Mouse (Mus musculus): Measurements from ENCODE around the gene Gm10570. TPM values are rescaled to one million over a fixed set of nuclear protein-coding genes. Genes with fewer than 3 reads are reported as not detected.

Gm10570 gene
- polyA plus RNA-seq, 1 experiment, result 0.14 TPM

DNA sequence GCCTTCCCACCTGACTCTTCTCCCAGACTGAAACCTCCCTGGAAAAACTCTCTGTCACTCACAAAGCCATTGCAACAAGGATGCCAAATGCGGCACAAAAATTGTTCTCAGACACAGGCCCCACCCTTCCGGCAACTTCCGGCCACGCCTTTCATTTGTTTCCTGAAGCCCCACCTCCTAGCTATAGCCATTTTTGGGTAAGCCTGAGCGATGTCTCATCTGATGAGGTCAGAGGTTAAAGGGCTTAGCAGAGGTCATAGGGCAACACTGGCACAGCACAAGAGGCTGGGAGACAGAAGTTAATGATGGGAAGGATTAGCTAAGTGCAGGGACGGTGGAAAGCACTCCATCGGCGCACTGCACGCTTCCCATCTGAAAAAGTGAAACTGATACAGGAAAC, 41.9 kb downstream of the Gm10570 start:
- TF ChIP-seq GATA1 (IDR thresholded peaks at IDR 0.05; ENCODE audit: low read length), result no peak

DNA sequence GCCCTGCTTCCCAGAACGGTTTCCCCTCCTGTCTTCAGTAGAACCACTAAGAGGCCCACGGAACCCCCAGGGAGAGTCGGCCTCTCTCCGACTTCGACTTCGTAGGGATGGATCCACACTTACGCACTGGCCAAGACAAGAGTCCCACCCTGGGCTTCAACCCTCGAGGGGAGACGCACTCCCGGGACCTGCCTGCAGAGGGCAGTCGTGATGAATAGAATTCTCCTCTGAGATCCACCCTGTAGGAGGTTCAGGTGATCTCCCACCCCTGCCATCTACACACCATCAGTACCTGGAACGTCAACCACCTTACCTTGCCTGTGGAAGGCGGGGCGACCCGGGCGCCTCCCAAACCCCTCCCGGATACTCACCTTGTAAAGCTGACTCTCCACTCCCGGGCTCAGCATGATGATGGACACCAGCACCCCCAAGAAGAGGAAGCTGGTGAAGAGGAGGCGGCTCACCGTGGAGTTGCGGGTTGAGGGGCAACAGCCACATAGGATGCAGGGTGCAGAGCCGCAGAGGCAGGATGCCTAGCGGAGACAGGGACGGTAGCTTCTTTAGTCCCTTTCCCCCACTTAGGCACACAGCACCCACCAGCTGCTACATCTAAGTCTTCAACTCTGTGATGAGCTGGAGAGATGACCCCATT, 43.6 kb downstream of the Gm10570 start:
- no peak for TF ChIP-seq GATA1 (IDR thresholded peaks at IDR 0.05; ENCODE audit: low read length)

DNA sequence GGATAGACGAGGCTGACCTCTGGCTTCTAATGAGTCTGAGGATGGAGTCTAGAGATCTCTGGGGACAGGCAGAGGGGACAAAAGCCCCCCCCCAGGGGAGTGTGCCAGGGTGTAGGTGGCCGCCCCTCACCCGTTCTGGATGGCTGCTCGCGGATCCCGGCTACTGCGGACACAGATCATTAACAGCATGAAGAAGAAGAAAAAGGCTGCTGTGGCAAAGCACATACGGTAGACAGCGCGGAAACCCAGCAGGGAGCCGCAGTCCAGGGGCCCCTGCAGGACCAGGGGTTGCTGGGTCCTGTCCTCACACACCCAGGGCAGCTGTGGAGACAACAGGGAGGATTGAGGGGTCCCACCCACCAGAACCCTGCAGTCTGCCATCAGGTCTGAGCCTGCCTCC, 44.3 kb downstream of the Gm10570 start:
- no peak for TF ChIP-seq GATA1 (IDR thresholded peaks at IDR 0.05; ENCODE audit: low read length)

DNA sequence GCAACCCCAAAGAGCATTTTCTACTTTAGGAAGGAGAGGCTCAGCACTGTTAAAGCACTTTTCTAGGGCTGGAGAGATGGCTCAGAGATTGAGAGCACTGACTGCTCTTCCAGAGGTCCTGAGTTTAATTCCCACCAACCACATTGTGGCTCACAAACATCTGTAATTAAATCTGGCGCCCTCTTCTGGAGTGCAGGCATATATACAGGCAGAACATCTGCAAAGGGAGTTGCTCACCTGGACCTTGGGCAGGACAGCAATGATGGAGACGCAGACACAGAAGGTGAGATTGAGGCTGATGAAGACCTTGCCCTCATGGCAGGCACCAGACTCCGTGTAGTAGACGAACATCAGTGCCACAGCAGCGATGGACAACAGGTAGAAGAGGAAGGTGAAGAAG, 48.1 kb downstream of the Gm10570 start:
- no peak for TF ChIP-seq GATA1 (IDR thresholded peaks at IDR 0.05; ENCODE audit: low read length)

Other genes starting within 250 kb of the Gm10570 start
- gene Pef1, start 206.1 kb downstream of the Gm10570 start, polyA plus RNA-seq (2012), result 28.1 and 34.7 TPM in 2 replicates
- gene Hcrtr1, start 169.3 kb downstream of the Gm10570 start, polyA plus RNA-seq (2012), result not detected in 2 replicates
- gene Tinagl1, start 133.6 kb downstream of the Gm10570 start, polyA plus RNA-seq (2012), result not detected in 2 replicates
- gene Gm853, start 86.3 kb downstream of the Gm10570 start, polyA plus RNA-seq (2012), result 0.19 and 0.22 TPM in 2 replicates
- 0.05 and 0.09 TPM in 2 replicates for gene Serinc2, start 29.5 kb downstream of the Gm10570 start, polyA plus RNA-seq (2012)
- gene Fabp3, start 79 bp downstream of the Gm10570 start, polyA plus RNA-seq (2012), result not detected in 2 replicates
- gene Zcchc17, start 51.3 kb upstream of the Gm10570 start, polyA plus RNA-seq (2012), result 23.1 and 52.8 TPM in 2 replicates
- 98.2 and 112 TPM in 2 replicates for gene Snrnp40, start 51.5 kb upstream of the Gm10570 start, polyA plus RNA-seq (2012)